Mouse (Mus musculus) erythroid progenitor cell, adult 5-6 weeks (primary cell): Measurements from ENCODE around the gene Avpi1. TPM values are rescaled to one million over a fixed set of nuclear protein-coding genes. Genes with fewer than 3 reads are reported as not detected.
"Not testable (repeated sequence)": the region's sequence is repeated elsewhere in the genome, so short reads cannot be mapped to it uniquely, and the experiment has no call there.

ENCODE experiments used
- ATAC-seq: replicated peaks from 2 replicates; pipeline ENCODE4 v1.8.0; 2016; ENCODE audit warnings: moderate number of reproducible peaks, mild to moderate bottlenecking, moderate TSS enrichment, inconsistent platforms; ENCODE audit not compliant: poor library complexity, low FRiP score, severe bottlenecking
- total RNA-seq, 2 experiments: library from RNA; stranded (forward) in 1 of 2; stranded (reverse) in 1 of 2; fragments of 150-400 nt in 1 of 2; fragments of 186-747, 209-891 nt in 1 of 2; gene quantifications; 2 replicates each; pipeline versions ENCODE4 v1.2.3 to v1.2.4; 2015 to 2017; ENCODE audit warnings: low replicate concordance in 2 of 2

Gene Avpi1
- total RNA-seq, 2 experiments from 2014 or later = 4.4 TPM; not detected in 1

GRCm38 (mm10) chr19:42120451-42120850 lies 8.4 kb downstream of the Avpi1 start:
- ATAC-seq = no peak

- no peak for ATAC-seq
These were observed 10.3 kb downstream of the Avpi1 start for GRCm38 (mm10) chr19:42118596-42118995.

- no peak for ATAC-seq
These were observed 10.7 kb downstream of the Avpi1 start for GRCm38 (mm10) chr19:42118142-42118541.

GRCm38 (mm10) chr19:42115783-42116335 lies 13.0 kb downstream of the Avpi1 start:
- ATAC-seq = no peak

- no peak for ATAC-seq
These were observed 24.2 kb downstream of the Avpi1 start for GRCm38 (mm10) chr19:42104681-42105080.

- ATAC-seq = no peak
These were observed 29.5 kb downstream of the Avpi1 start for GRCm38 (mm10) chr19:42099406-42099805.

GRCm38 (mm10) chr19:42090637-42091141 lies 38.2 kb downstream of the Avpi1 start:
- peak; percentile 3; the same call in 1 of the 2 replicates for ATAC-seq

- ATAC-seq = peak; percentile 98
These were observed 38.9 kb downstream of the Avpi1 start, which contains the start of gene Pi4k2a for GRCm38 (mm10) chr19:42089748-42090595. TSS of gene Pi4k2a (plus strand) at chr19:42090470.

- ATAC-seq = peak; percentile 50
These were observed 39.6 kb downstream of the Avpi1 start for GRCm38 (mm10) chr19:42089103-42089747.

GRCm38 (mm10) chr19:42086166-42086565 lies 42.7 kb downstream of the Avpi1 start, which contains the start of gene Morn4:
TSS of gene Morn4 (minus strand) at chr19:42086357.
- ATAC-seq = no peak

- no peak for ATAC-seq
These were observed 43.2 kb downstream of the Avpi1 start for GRCm38 (mm10) chr19:42085690-42086089.

GRCm38 (mm10) chr19:42081613-42082012 lies 47.2 kb downstream of the Avpi1 start:
- not testable (repeated sequence) for ATAC-seq

- no peak for ATAC-seq
These were observed 48.4 kb downstream of the Avpi1 start for GRCm38 (mm10) chr19:42080469-42080868.

- ATAC-seq = no peak
These were observed 48.9 kb downstream of the Avpi1 start for GRCm38 (mm10) chr19:42079950-42080349.

GRCm38 (mm10) chr19:42079006-42079405 lies 49.9 kb downstream of the Avpi1 start:
- ATAC-seq = no peak

- no peak for ATAC-seq
These were observed 50.3 kb downstream of the Avpi1 start for GRCm38 (mm10) chr19:42078566-42078965.

GRCm38 (mm10) chr19:42075992-42076391 lies 52.9 kb downstream of the Avpi1 start:
- no peak for ATAC-seq

GRCm38 (mm10) chr19:42075051-42075450 lies 53.8 kb downstream of the Avpi1 start:
- ATAC-seq = no peak
